Mouse (Mus musculus) thymus, postnatal 36 days (tissue): ENCODE results near the gene Pilrb2.
"Not testable (repeated sequence)": the region's sequence is repeated elsewhere in the genome, so short reads cannot be mapped to it uniquely, and the experiment has no call there.

Experiments used
- DNase-seq, 2 experiments: peaks; one replicate each; pipeline ENCODE4 v3.0.0; 2022; ENCODE audit warnings: mixed read lengths in 2 of 2

Pilrb2 gene

GRCm38 (mm10) chr5:137871644-137872380 is at the start of gene Pilrb2:
TSS of gene Pilrb2 (minus strand) at chr5:137871815.
- not testable (repeated sequence) for DNase-seq

- DNase-seq, result no peak
Measured at GRCm38 (mm10) chr5:137915550-137915949, 43.9 kb upstream of the Pilrb2 start.

- DNase-seq, result no peak
Measured at GRCm38 (mm10) chr5:137914508-137914907, 42.9 kb upstream of the Pilrb2 start.

- no peak for DNase-seq
Measured at GRCm38 (mm10) chr5:137909564-137910262, 38.1 kb upstream of the Pilrb2 start.

- no peak for DNase-seq
Measured at GRCm38 (mm10) chr5:137897812-137898211, 26.2 kb upstream of the Pilrb2 start.

GRCm38 (mm10) chr5:137892954-137893353 is 21.3 kb upstream of the Pilrb2 start:
- DNase-seq, result no peak

DNA sequence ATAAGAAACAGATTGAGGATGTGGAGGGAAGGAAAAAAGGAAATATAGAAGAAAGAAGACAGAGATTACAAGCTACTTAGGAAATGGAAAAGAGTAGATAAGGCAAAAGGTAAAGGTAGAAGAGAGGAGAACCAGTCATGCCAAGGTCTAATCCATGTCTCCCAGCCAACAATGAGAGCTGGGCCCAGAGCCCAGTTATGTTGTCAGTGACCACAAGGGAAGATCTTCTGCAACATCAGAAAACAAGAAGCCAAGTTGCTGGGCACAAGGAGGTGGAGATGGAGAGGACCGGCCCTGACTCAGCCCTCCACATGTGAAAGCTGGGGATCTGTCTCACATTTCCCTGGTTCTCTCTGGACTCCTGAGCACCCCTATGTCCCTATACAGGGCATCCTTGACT is 16.1 kb upstream of the Pilrb2 start:
- no peak for DNase-seq

DNA sequence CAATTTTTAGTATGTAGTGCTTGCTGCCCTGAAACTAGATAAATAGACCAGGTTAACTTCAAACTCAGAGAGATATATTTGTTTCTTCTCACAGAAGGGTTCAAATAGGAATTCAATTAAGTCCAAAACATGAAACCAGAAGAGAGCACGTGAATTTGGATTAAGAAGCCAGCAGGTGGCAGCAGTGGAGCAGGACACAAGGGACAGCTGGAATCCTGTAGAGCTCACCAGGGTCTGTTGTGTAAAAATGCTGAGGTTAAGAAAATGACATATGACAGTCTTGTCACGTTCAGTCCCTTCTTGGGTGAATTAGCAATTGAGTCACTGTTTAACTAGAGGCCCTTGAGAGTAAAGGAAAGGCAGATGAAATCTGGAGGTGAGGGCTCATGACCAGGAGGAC is 14.3 kb upstream of the Pilrb2 start:
- peak in 1 of 2 experiments; percentile 16 for DNase-seq

DNA sequence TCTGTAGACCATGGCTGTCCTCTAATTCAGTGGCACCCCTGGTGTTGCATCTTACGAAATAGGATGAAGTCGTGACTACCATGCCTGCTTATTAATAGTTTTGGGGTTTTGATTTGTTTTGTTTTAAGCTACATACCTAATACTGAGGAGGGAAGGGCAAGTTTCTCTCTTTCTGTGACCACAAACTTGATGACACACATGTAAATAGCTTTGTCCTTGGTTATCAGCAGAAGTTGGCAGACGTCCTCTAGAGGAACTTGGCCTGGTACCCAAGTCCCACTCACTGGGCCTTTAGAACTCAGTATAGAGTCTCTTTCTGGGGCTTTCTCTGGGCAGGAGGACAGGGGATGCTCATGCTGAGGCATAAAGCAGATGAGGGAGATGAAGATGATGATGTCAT is 11.7 kb upstream of the Pilrb2 start:
- no peak for DNase-seq

DNA sequence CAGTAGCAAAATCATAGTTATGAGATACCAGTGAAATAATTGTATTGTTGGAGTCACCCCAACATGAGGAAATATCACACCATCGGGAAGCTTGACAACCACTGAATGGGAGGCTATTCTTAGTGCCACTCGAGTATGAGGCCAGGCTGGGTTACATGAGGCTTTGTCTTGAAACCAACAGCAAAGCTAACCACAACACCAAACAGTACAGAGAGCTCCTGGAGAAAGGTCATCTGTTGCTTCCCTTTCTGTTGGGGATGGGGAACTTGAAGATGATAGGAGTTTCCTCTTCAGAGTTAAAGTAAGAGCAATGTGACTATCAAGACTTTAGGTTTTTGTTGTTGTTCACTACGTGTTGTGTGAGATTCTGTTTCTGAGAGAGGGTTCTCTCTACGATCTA is 11.3 kb upstream of the Pilrb2 start:
- DNase-seq, result no peak

GRCm38 (mm10) chr5:137877860-137878259 is 6.2 kb upstream of the Pilrb2 start:
- peak; percentile 33 to 34 for DNase-seq

DNA sequence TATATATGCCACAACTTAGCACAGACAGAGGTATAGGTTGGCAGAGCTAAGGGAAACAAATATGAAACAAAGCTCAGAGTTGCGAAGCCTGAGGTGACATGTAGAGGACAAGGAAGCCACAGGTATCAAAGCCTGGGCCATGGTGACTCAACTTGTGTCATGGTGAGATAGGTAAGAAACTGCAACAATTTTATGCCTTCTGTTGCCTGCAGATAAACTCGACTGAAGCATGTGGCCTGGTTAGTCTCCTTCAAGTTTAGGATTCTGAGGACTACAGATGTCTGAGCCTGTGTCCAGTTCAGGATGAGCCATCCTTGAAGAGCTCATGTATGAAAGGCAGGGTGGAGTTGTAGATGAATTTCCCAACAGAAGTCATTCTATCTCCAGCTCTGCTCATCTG is 3.4 kb upstream of the Pilrb2 start:
- no peak for DNase-seq

DNA sequence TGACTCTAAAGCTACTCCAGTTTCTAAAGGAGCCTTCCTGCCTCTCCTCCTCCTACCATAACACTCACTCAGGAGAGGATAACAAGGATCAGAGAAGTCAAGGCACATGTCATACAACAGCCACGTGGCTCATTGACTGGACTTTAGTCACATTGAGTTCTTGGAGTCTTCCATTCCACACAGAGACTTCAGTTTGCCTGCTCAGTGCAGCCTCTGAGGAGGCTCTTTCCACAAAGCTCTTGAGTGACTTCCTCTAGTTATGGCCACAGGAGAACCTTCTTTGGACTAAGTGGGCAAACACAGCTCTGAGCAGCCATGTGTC is 727 bp upstream of the Pilrb2 start:
- DNase-seq, result not testable (repeated sequence)

- DNase-seq, result not testable (repeated sequence)
Measured at GRCm38 (mm10) chr5:137868600-137868999, 3.0 kb downstream of the Pilrb2 start.

DNA sequence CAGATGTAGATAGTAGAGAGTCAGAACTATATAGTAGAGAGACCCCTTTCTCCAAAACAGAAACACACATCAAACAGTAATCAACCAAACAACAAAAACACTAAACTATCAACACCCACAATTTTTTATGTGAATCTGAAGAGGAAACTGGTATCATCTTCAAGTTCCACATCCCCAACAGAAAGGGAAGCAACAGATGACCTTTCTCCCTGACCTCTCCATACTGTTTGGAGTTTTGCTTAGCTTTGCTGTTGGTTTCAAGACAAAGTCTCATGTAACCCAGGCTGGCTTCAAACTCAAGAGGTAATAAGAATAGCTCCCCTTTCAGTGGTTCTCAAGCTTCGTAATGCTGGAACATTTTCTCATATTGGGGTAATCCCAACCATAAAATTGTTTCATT is 7.6 kb downstream of the Pilrb2 start:
- not testable (repeated sequence) for DNase-seq

DNA sequence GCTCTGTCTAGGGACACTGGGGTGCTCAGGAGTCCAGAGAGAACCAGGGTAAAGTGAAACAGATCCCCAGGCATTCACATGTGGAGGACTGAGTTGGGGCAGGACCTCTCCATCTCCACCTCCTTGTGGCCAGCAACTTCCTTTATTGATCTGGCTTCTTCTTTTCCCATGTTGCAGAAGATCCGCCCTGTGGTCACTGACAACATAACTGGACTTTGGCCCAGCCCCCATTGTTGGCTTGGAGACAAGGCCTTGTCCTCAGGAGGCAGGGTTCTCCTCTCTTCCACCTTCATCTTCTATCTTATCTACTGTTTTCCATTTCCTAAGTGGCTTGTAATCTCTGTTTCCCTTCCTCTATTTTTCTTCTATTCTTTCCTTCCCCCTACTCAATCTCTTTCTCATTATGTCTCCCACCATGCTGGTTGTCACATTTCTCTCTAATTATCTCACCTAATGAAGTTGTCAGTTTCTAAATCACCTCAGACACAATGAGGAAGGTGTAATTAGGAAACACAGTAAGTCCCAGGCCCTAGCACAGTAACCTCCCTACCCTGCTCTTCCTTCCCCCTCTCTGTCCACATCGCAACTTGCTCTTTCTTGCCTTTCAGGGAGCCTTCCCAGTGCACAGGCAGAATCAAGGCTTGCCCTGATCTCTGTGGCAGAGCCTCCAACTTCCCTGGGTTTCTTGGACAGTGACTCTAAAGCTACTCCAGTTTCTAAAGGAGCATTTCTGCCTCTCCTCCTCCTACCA is 13.5 kb downstream of the Pilrb2 start, which contains the start of gene Pilrb1:
Pilrb1 (minus strand) TSS at position 147 of the 751 bp plus-strand sequence.
- not testable (repeated sequence) for DNase-seq

DNA sequence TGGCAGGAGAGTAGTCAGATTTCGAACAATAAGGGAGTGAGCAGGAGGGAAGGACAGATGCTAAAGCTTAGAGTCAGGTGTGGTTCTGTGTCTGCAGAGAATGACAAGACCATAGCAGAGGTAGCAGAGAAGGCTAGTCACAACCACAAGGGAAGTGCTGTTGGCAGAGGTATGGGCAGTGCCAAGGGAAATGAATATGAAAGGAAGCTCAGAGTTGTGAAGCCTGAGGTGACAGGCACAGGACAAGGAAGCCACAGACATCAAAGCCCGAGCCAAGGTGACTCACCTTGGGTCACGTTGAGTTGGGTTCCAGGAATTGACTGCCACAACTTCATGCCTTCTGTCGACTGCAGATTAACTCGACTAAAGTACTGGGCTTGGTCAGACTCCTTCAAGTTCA is 14.7 kb downstream of the Pilrb2 start:
- DNase-seq, result peak in 1 of 2 experiments; percentile 4

GRCm38 (mm10) chr5:137854907-137855306 is 16.7 kb downstream of the Pilrb2 start:
- not testable (repeated sequence) for DNase-seq

DNA sequence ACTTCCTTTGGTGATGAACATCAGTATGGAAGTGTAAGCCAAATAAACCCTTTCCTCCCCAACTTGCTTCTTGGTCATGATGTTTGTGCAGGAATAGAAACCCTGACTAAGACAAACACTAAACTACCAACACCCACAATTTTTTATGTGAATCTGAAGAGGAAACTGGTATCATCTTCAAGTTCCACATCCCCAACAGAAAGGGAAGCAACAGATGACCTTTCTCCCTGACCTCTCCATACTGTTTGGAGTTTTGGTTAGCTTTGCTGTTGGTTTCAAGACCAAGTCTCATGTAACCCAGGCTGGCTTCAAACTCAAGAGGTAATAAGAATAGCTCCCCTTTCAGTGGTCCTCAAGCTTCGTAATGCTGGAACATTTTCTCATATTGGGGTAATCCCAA is 21.3 kb downstream of the Pilrb2 start:
- not testable (repeated sequence) for DNase-seq

- not testable (repeated sequence) for DNase-seq
Measured at GRCm38 (mm10) chr5:137837110-137837509, 34.5 kb downstream of the Pilrb2 start.

DNA sequence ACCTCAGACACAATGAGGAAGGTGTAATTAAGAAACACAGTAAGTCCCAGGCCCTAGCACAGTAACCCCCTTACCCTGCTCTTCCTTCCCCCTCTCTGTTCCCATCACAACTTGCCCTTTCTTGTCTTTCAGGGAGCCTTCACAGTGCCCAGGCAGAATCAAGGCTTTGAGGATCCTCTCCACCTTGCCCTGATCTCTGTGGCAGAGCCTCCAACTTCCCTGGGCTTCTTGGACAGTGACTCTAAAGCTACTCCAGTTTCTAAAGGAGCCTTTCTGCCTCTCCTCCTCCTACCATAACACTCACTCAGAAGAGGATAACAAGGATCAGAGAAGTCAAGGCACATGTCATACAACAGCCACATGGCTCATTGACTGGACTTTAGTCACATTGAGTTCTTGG is 35.0 kb downstream of the Pilrb2 start:
- no peak for DNase-seq

DNA sequence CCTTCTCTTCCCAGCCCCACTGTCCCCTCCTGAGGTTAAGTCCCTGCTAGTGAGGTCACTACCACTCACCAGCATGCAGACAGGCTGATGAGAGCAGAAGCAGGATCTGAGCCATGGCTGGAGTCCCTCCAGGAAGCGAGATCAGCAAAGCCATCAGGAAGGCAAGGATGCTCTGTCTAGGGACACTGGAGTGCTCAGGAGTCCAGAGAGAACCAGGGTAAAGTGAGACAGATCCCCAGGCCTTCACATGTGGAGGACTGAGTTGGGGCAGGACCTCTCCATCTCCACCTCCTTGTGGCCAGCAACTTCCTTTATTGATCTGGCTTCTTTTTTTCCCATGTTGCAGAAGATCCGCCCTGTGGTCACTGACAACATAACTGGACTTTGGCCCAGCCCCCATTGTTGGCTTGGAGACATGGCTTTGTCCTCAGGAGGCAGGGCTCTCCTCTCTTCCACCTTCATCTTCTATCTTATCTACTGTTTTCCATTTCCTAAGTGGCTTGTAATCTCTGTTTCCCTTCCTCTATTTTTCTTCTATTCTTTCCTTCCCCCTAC is 35.6 kb downstream of the Pilrb2 start, which contains the start of gene Pilra:
Pilra (minus strand) TSS at position 316 of the 555 bp plus-strand sequence.
- DNase-seq, result not testable (repeated sequence)

- no peak for DNase-seq
Measured at GRCm38 (mm10) chr5:137833500-137833899, 38.1 kb downstream of the Pilrb2 start.
